Mouse (Mus musculus) thymus, adult 2 months (tissue): ENCODE measurements around the gene Anks3.

Source experiments
- CTCF ChIP-seq: fragments of 200-500 bp; IDR thresholded peaks from 2 replicates; pipeline ENCODE4 v1.5.1; 2012; ENCODE audit warnings: mild to moderate bottlenecking, control low read depth, low read length, moderate library complexity, borderline replicate concordance; ENCODE audit not compliant: control insufficient read depth, poor library complexity, insufficient read depth; ENCODE audit errors: extremely low read depth
- POLR2A ChIP-seq: fragments of 200-500 bp; IDR thresholded peaks from 2 replicates; pipeline ENCODE4 v1.6.1; 2012; ENCODE audit warnings: mild to moderate bottlenecking, low read length, control low read depth, moderate library complexity; ENCODE audit not compliant: control insufficient read depth, poor library complexity, insufficient read depth; ENCODE audit errors: extremely low read depth

DNA sequence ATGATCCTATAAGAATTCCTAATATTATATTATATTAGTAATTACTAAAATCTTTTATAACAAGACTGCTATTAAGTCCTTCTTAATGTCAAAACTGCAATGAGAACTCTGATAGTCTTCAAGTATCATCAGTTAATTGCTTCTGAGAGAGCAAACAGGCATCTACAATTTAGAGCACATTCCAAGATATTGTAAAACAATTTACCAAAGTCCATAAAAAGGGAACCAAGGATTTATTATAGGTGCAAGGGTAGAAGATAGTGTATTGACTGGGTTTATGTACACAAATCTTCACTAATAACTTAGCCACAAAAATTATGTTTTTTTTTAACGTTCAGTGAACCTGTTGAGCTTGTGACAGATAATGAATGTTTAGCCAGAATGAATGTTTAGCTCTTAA, 35.0 kb upstream of the Anks3 start:
- TF ChIP-seq POLR2A (no peak), CTCF (no peak)
